Mouse (Mus musculus) small intestine, adult 2 months (tissue): ENCODE data around the gene Cd180. TPM values are rescaled to one million over a fixed set of nuclear protein-coding genes. Genes with fewer than 3 reads are reported as not detected.

Experiments used
- H3K27ac ChIP-seq: fragments of 200-500 bp; 2 replicates; pipeline ENCODE4 v1.5.1; 2012; ENCODE audit warnings: low read depth, low read length, control low read depth, inconsistent platforms; ENCODE audit not compliant: insufficient read depth
- H3K27me3 ChIP-seq: fragments of 200-500 bp; 2 replicates; pipeline ENCODE4 v1.6.1; 2012; ENCODE audit warnings: mild to moderate bottlenecking, moderate library complexity, low read length, inconsistent platforms; ENCODE audit not compliant: control insufficient read depth, insufficient read depth
- H3K36me3 ChIP-seq: fragments of 200-500 bp; 2 replicates; pipeline ENCODE4 v1.6.1; 2012; ENCODE audit warnings: mild to moderate bottlenecking, low read length, control low read depth, inconsistent platforms; ENCODE audit not compliant: control insufficient read depth, insufficient read depth
- H3K4me1 ChIP-seq: fragments of 200-500 bp; 2 replicates; pipeline ENCODE4 v1.6.1; 2012; ENCODE audit warnings: low read length, inconsistent platforms, mixed read lengths; ENCODE audit not compliant: control insufficient read depth, insufficient read depth, insufficient read length
- H3K4me3 ChIP-seq: fragments of 200-500 bp; 2 replicates; pipeline ENCODE4 v1.5.1; 2012; ENCODE audit warnings: low read depth, mild to moderate bottlenecking, control low read depth, inconsistent platforms, low read length, moderate library complexity
- CTCF ChIP-seq: fragments of 200-500 bp; IDR thresholded peaks from 2 replicates; pipeline ENCODE4 v1.5.1; 2012; ENCODE audit warnings: low read depth, mild to moderate bottlenecking, control low read depth, inconsistent platforms, low read length, moderate library complexity, mixed read lengths; ENCODE audit not compliant: insufficient replicate concordance, insufficient read length; ENCODE audit errors: extremely low read depth
- POLR2A ChIP-seq: fragments of 200-500 bp; IDR thresholded peaks from 2 replicates; pipeline ENCODE4 v1.6.1; 2012; ENCODE audit warnings: low read depth, mild to moderate bottlenecking, control low read depth, inconsistent platforms, low read length, moderate library complexity
- WGBS: fragments of 180-500 bp; shearing (Covaris S2); methylation state at CpG from one replicate; pipeline ENCODE4 v1.1.7; 2018; 5-methylcytosine and 5-hydroxymethylcytosine counted together
- polyA plus RNA-seq: library from polyadenylated mRNA; depleted of rRNA; stranded (reverse); fragments of >200 nt; gene quantifications from 2 replicates; pipeline ENCODE4 v1.2.3, GENCODE M21; 2012

Gene Cd180
- polyA plus RNA-seq, 1 experiment = 0.76 TPM

DNA sequence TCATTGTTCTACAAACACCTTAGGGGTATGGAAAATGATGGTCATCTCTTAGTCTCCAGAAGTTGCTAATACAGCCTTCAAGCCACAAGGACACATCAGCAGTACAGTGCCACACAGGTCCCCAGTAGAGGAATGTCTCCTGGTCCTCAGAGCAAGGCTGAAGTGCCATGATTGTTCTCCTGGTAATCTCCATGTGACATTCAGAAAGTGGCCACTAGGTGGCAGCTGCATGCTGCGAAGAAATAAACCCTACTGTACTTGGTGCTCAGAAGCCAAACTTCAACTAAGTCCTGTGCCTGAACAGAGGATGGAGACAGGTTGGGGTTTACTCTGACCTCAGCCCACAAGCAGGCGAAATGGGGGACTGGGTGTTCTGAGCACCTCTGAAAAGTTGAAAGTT, 14.9 kb upstream of the Cd180 start:
- WGBS = 5% methylated on average over 2 of the region's 2 CpGs
- Histone ChIP-seq H3K27me3 (no peaks in the 10 kb centered on the region), H3K27ac (no peak overlapping the region), H3K36me3 (no peaks in the 10 kb centered on the region), H3K4me3 (no peak overlapping the region), H3K4me1 (no peaks in the 10 kb centered on the region)
- peak; percentile 65; the same call in 1 of the 2 replicates for TF ChIP-seq CTCF
- no peak for TF ChIP-seq POLR2A

- no peaks in the 10 kb centered on the region for H3K27me3 ChIP-seq
- no peak overlapping the region for H3K4me3 ChIP-seq
- 80% methylated on average over 4 of the region's 4 CpGs for WGBS
- no peak overlapping the region for H3K27ac ChIP-seq
- H3K36me3 ChIP-seq = no peaks in the 10 kb centered on the region
- TF ChIP-seq POLR2A (no peak), CTCF (no peak)
- H3K4me1 ChIP-seq = no peaks in the 10 kb centered on the region
Measured at GRCm38 (mm10) chr13:102684890-102685289, 8.5 kb upstream of the Cd180 start.

DNA sequence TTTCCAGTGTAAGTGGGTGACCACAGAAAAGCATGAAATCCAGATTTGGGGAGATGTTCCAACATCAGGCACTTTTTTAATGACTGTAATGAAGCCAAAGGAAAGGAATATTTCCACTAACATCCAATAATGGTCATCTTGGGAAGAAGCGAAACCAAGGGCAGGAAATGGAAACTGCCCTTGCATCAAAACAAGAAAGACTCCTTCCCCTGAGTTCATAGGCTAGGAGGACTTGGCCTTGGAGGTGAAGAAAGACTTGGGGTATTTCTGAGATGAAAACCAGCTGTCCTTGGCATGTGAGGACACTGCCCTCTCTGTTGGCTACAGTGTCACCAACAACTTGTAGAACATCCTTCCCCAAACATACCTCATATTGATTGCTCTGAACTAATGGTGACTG, 5.2 kb upstream of the Cd180 start:
- H3K27me3 ChIP-seq = no peaks in the 10 kb centered on the region
- H3K27ac ChIP-seq = no peak overlapping the region
- H3K36me3 ChIP-seq = no peaks in the 10 kb centered on the region
- TF ChIP-seq POLR2A = no peak
- no peak for TF ChIP-seq CTCF
- no peak overlapping the region for H3K4me3 ChIP-seq
- WGBS = 89% methylated on average over 1 of the region's 1 CpGs
- H3K4me1 ChIP-seq = peaks cover 3% of the 10 kb centered on the region; the same call in 1 of the 2 replicates

GRCm38 (mm10) chr13:102689201-102690090, 3.9 kb upstream of the Cd180 start:
- Histone ChIP-seq H3K4me1 (peaks cover 3% of the 10 kb centered on the region; the same call in 1 of the 2 replicates), H3K36me3 (no peaks in the 10 kb centered on the region), H3K27ac (no peak overlapping the region; the same call in 1 of the 2 replicates), H3K27me3 (no peaks in the 10 kb centered on the region), H3K4me3 (no peak overlapping the region)
- TF ChIP-seq CTCF (no peak), POLR2A (no peak)
- 73% methylated on average over 6 of the region's 6 CpGs for WGBS

DNA sequence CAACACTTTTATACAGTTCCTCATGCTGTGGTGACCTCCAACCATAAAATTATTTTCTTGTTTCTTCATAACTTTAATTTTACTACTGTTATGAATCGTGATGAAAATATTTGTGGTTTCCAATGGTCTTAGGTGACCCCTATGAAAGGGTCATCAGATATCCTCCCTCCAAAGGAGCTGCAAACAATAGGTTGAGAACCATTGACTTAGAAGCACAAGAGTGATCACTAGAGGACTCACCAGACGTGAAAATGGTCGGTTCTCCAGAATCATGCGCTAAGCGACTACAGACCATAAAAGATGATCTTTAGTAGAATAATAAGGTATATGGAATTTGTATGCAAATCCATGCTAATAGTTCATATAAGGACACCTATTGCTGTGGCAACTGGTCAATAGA, 3.2 kb upstream of the Cd180 start:
- 75% methylated on average over 5 of the region's 5 CpGs for WGBS
- no peaks in the 10 kb centered on the region for H3K36me3 ChIP-seq
- peak overlapping the region; percentile 39 for H3K27ac ChIP-seq
- TF ChIP-seq POLR2A (no peak), CTCF (no peak)
- H3K4me1 ChIP-seq = peaks cover 3% of the 10 kb centered on the region; the same call in 1 of the 2 replicates
- no peak overlapping the region for H3K4me3 ChIP-seq
- H3K27me3 ChIP-seq = no peaks in the 10 kb centered on the region

DNA sequence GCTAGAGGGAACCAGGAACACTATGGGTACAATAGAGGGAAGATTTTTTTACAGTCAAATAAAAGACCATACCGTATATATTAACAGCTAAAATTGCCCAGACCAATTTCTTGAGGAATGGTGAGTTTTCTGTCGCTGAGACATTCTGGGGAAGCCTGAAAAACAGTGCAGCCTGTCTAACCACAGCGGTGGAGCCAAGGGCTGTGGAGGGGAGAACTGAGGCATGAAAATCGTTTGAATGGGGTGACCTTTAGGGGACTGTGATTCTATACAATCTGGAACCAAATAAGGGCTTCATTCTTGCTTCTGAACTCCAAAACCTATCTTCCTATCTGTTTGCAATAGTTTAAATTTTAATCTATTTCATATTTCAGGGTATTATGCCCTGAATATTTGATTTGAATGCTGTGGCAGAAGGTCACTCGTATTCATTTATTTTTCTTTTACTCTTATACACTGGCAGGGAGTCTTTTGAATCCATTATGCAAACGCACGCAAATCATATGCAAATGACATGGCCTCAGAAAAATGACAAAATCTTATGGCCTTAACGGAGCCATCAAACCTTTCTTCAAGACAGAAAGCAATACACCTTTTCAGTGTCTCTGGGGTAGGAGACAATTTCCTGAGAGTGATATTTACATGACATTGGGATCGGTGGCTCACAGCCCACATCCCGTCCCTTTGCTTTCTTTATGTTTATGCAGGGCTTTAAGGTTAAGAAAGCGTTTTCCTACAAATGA, 1.8 kb upstream of the Cd180 start:
- H3K27me3 ChIP-seq = no peaks in the 10 kb centered on the region
- H3K27ac ChIP-seq = no peak overlapping the region
- H3K4me3 ChIP-seq = no peak overlapping the region
- H3K36me3 ChIP-seq = no peaks in the 10 kb centered on the region
- no peak for TF ChIP-seq POLR2A
- no peak for TF ChIP-seq CTCF
- peaks cover 3% of the 10 kb centered on the region; the same call in 1 of the 2 replicates for H3K4me1 ChIP-seq
- 76% methylated on average over 11 of the region's 11 CpGs for WGBS

DNA sequence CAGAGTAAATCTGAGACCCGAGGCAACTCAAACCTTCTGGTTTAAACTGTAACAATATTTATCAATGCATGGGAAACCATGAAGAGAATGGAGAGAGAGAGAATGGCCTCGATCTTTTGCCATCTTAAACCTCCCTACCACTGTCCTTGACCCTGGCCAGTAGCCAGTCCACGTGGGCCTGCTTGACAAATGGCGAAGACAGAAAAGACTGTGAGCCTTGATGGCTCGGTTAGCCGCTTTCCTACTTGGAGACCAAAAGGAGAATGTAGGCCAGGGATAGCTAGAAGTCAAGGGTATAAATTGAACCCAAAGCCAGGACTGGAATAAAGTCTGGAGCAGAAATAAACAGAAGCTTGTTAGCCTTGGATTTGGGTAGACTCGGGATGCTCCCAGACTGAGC, 796 bp downstream of the Cd180 start:
- Histone ChIP-seq H3K4me1 (peaks cover 3% of the 10 kb centered on the region; the same call in 1 of the 2 replicates), H3K36me3 (no peaks in the 10 kb centered on the region), H3K4me3 (no peak overlapping the region; the same call in 1 of the 2 replicates), H3K27ac (peak overlapping the region; percentile 24; the same call in 1 of the 2 replicates), H3K27me3 (no peaks in the 10 kb centered on the region)
- WGBS = 80% methylated on average over 7 of the region's 7 CpGs
- no peak for TF ChIP-seq POLR2A
- TF ChIP-seq CTCF = no peak
